Mouse (Mus musculus): ENCODE data around the gene Plekha4. TPM values are rescaled to one million over a fixed set of nuclear protein-coding genes. Genes with fewer than 3 reads are reported as not detected.
"Not testable (repeated sequence)": the region's sequence is repeated elsewhere in the genome, so short reads cannot be mapped to it uniquely, and the experiment has no call there.

Gene Plekha4
- 0.51 and 0.91 TPM in 2 replicates for polyA plus RNA-seq (2015; fragmentation: Nextera tagmentation; extraction: Ambion mirVana)

DNA sequence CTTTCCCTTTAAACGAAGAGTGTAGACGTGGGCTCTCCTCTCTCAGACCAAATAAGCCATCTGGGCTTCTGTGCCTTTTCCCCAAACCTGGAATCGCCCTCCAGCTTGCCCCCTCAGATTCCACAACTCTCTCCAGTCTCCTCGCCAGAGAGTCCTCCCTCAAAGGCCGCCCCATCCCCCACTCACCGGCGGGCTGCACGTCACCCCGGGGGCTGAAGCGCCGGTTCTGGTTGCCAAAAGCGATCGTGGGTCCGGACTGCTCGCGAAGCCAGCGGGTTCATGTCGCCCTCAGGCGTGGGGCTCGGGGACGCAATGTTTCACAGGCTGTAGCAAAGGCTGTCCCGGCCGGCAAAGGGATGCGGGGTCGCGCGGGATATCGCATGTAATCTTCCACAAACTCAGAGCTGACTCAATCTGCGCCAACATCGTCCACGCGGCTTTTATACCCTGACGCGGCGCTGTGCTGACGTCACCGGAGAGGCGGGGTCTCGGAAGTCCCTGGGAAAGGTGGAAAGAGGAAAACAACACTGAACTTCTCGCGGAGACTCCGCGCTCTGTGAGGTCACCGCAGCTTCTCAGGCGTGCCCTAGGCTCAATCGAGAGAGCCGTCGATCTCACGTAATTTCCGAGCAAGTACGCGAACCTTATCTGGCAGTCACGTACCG, at the start of gene Plekha4, which contains the start of gene Ppp1r15a:
Gene Plekha4 (plus strand): TSS at position 522 of the 665 bp plus-strand sequence.
Gene Ppp1r15a (minus strand): TSS at position 460 of the 665 bp plus-strand sequence.
- H3K9me3 ChIP-seq (ENCODE audit: low read length), result no peaks in the 10 kb centered on the region
- H3K9ac ChIP-seq (replicated peaks), result peak within 1 kb of the TSS; percentile 96
- no peaks in the 10 kb centered on the region for H3K27me3 ChIP-seq (ENCODE audit: insufficient read depth, low read length)
- TF ChIP-seq EP300 (IDR thresholded peaks at IDR 0.05; ENCODE audit: low read depth), result peak; percentile 58
- TF ChIP-seq CTCF (IDR thresholded peaks at IDR 0.05; ENCODE audit: low read depth), result 0 out of 2 replicates have a peak, but pooled peaks have one; percentile 7
- H3K4me1 ChIP-seq (ENCODE audit: insufficient read depth), result peaks cover 30% of the 10 kb centered on the region
- ATAC-seq (peak; percentile 84), DNase-seq (peak; percentile 97)
- H3K27ac ChIP-seq (ENCODE audit: low read depth), result peak within 1 kb of the TSS; percentile 98
- peak within 1 kb of the TSS; percentile 86 for H3K4me3 ChIP-seq (ENCODE audit: low read depth, low read length)
- peaks cover 23% of the 10 kb centered on the region for H3K36me3 ChIP-seq (replicated peaks; ENCODE audit: insufficient read depth, low read length)
- H3K4me2 ChIP-seq (ENCODE audit: low read depth, low read length), result peak within 1 kb of the TSS; percentile 73
- WGBS (ENCODE audit: insufficient replicate concordance), result under 1% methylated on average over 54 of the region's 54 CpGs

DNA sequence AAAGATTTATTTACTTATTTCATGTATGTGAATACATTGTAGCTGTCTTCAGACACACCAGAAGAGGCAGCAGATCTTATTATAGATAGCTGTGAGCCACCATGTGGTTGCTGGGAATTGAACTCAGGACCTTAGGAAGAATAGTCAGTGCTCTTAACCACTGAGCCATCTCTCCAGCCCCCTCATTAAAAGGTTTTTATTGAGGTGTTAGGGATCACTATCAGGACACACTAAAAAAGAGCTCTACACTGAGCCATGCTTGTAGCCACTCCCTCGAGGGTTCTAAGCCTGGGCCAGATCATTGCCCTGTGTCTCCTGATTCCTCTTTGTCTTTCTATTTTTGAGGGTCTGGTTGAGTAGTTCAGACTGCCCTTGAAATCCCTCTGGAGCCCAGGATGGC, 49.7 kb upstream of the Plekha4 start:
- no peak for ATAC-seq
- no peak overlapping the region for H3K9ac ChIP-seq (replicated peaks)
- peaks cover 9% of the 10 kb centered on the region for H3K36me3 ChIP-seq (replicated peaks; ENCODE audit: insufficient read depth, low read length)
- WGBS (ENCODE audit: insufficient replicate concordance), result 40% methylated on average over 1 of the region's 1 CpGs
- no peak overlapping the region for H3K27ac ChIP-seq (ENCODE audit: low read depth)
- no peak for DNase-seq
- H3K4me2 ChIP-seq (ENCODE audit: low read depth, low read length), result no peak overlapping the region
- TF ChIP-seq EP300 (IDR thresholded peaks at IDR 0.05; ENCODE audit: low read depth), result no peak
- no peak for TF ChIP-seq CTCF (IDR thresholded peaks at IDR 0.05; ENCODE audit: low read depth)
- peaks cover 2% of the 10 kb centered on the region; the same call in 1 of the 2 replicates for H3K4me1 ChIP-seq (ENCODE audit: insufficient read depth)
- H3K27me3 ChIP-seq (ENCODE audit: insufficient read depth, low read length), result no peaks in the 10 kb centered on the region
- no peaks in the 10 kb centered on the region for H3K9me3 ChIP-seq (ENCODE audit: low read length)
- no peak overlapping the region for H3K4me3 ChIP-seq (ENCODE audit: low read depth, low read length)

DNA sequence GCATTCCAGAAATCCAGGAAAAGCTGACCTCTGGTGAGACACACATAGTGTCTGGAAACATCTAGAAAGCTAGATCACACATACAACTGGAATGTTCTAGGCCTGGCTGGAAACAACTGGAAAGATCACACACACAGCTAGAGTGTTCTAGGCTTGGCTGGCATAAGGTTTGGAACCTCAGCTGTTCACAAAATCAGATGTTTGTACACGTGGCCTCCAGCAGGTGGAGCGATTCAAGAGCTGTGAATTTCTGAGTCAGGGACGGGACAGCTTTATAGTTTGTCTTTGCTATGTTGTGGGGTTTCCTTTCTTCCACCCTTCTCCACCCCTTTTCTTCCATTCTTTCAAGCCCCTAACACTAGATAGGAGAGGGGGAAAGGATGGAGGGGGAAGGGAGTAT, 49.1 kb upstream of the Plekha4 start:
- no peak overlapping the region for H3K4me3 ChIP-seq (ENCODE audit: low read depth, low read length)
- DNase-seq, result peak; percentile 60
- no peak overlapping the region for H3K4me2 ChIP-seq (ENCODE audit: low read depth, low read length)
- H3K4me1 ChIP-seq (ENCODE audit: insufficient read depth), result peaks cover 4% of the 10 kb centered on the region; the same call in 1 of the 2 replicates
- H3K36me3 ChIP-seq (replicated peaks; ENCODE audit: insufficient read depth, low read length), result peaks cover 9% of the 10 kb centered on the region
- 20% methylated on average over 3 of the region's 3 CpGs for WGBS (ENCODE audit: insufficient replicate concordance)
- no peak overlapping the region for H3K27ac ChIP-seq (ENCODE audit: low read depth)
- no peaks in the 10 kb centered on the region for H3K9me3 ChIP-seq (ENCODE audit: low read length)
- H3K27me3 ChIP-seq (ENCODE audit: insufficient read depth, low read length), result no peaks in the 10 kb centered on the region
- peak; percentile 60; the same call in 1 of the 2 replicates for ATAC-seq
- no peak for TF ChIP-seq EP300 (IDR thresholded peaks at IDR 0.05; ENCODE audit: low read depth)
- peak; percentile 89 for TF ChIP-seq CTCF (IDR thresholded peaks at IDR 0.05; ENCODE audit: low read depth)
- no peak overlapping the region for H3K9ac ChIP-seq (replicated peaks)

GRCm38 (mm10) chr7:45478774-45479173, 47.4 kb upstream of the Plekha4 start:
- 92% methylated on average over 7 of the region's 7 CpGs for WGBS (ENCODE audit: insufficient replicate concordance)
- no peaks in the 10 kb centered on the region for H3K9me3 ChIP-seq (ENCODE audit: low read length)
- DNase-seq (no peak), ATAC-seq (no peak)
- peaks cover 9% of the 10 kb centered on the region for H3K36me3 ChIP-seq (replicated peaks; ENCODE audit: insufficient read depth, low read length)
- TF ChIP-seq CTCF (IDR thresholded peaks at IDR 0.05; ENCODE audit: low read depth), result no peak
- TF ChIP-seq EP300 (IDR thresholded peaks at IDR 0.05; ENCODE audit: low read depth), result no peak
- H3K9ac ChIP-seq (replicated peaks), result no peak overlapping the region
- H3K4me2 ChIP-seq (ENCODE audit: low read depth, low read length), result no peak overlapping the region
- H3K27ac ChIP-seq (ENCODE audit: low read depth), result no peak overlapping the region
- H3K4me3 ChIP-seq (ENCODE audit: low read depth, low read length), result no peak overlapping the region
- no peaks in the 10 kb centered on the region for H3K27me3 ChIP-seq (ENCODE audit: insufficient read depth, low read length)
- H3K4me1 ChIP-seq (ENCODE audit: insufficient read depth), result peaks cover 4% of the 10 kb centered on the region; the same call in 1 of the 2 replicates

DNA sequence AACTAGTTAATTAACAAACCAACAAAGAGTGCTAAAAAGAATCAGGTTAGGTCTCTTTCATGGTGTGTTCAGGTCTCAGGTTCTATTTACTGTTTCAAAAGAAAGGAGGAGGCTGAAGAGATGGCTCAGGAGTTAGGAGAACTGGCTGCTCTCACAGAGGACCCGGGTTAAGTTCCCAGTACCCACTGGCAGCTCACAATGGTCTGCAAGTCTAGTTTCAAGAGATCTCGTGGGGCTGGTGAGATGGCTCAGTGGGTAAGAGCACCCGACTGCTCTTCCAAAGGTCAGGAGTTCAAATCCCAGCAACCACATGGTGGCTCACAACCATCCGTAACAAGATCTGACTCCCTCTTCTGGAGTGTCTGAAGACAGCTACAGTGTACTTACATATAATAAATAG, 45.8 kb upstream of the Plekha4 start:
- not testable (repeated sequence) for H3K27ac ChIP-seq (ENCODE audit: low read depth); H3K4me2 ChIP-seq (ENCODE audit: low read depth, low read length); H3K9me3 ChIP-seq (ENCODE audit: low read length); H3K9ac ChIP-seq (replicated peaks); H3K4me1 ChIP-seq (ENCODE audit: insufficient read depth); H3K36me3 ChIP-seq (replicated peaks; ENCODE audit: insufficient read depth, low read length); DNase-seq; H3K27me3 ChIP-seq (ENCODE audit: insufficient read depth, low read length); H3K4me3 ChIP-seq (ENCODE audit: low read depth, low read length); ATAC-seq
- WGBS (ENCODE audit: insufficient replicate concordance), result 66% methylated on average over 3 of the region's 4 CpGs

DNA sequence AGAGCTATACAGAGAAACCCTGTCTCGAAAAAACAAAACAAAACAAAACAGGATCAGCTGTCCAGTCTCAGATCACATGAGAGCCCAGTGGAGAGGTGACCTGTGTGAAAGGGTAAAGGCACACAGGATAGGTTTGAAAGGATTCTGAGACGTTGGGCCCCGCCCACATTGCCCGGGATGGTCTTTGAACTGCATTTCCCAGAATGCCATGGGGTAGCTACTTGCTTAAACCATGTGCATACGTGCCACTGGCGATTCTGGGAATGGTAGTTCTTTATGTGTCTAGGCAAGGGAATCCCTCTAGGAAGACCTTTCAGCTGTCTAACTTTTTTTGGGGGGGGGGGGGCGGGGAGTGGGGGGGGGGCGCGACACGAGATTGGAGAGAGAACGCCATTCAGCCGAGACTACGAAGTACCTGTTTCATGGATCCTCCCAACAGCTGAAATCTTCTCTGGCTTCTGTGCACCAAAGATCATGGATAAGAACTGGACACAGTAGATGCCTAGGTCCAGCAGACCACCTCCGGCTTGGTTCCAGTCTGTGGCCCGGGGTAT, 44.7 kb upstream of the Plekha4 start, which contains the start of gene Tulp2:
Gene Tulp2 (plus strand): TSS at position 504 of the 554 bp plus-strand sequence.
- WGBS (ENCODE audit: insufficient replicate concordance), result 49% methylated on average over 14 of the region's 15 CpGs
- Histone ChIP-seq H3K4me2 (ENCODE audit: low read depth, low read length) (no peak within 1 kb of the TSS), H3K27ac (ENCODE audit: low read depth) (no peak within 1 kb of the TSS), H3K4me3 (ENCODE audit: low read depth, low read length) (no peak within 1 kb of the TSS), H3K9ac (replicated peaks) (no peak within 1 kb of the TSS), H3K9me3 (ENCODE audit: low read length) (no peaks in the 10 kb centered on the region), H3K4me1 (ENCODE audit: insufficient read depth) (peaks cover 7% of the 10 kb centered on the region; the same call in 1 of the 2 replicates), H3K36me3 (replicated peaks; ENCODE audit: insufficient read depth, low read length) (peaks cover under 1% of the 10 kb centered on the region; the same call in 1 of the 2 replicates), H3K27me3 (ENCODE audit: insufficient read depth, low read length) (no peaks in the 10 kb centered on the region)
- ATAC-seq (peak; percentile 86), DNase-seq (peak; percentile 77)
- TF ChIP-seq EP300 (IDR thresholded peaks at IDR 0.05; ENCODE audit: low read depth) (no peak), CTCF (IDR thresholded peaks at IDR 0.05; ENCODE audit: low read depth) (no peak)

Measured in liver, postnatal 0 days (tissue).